Mouse (Mus musculus): ENCODE measurements around the gene Prss33.

The Prss33 gene

DNA sequence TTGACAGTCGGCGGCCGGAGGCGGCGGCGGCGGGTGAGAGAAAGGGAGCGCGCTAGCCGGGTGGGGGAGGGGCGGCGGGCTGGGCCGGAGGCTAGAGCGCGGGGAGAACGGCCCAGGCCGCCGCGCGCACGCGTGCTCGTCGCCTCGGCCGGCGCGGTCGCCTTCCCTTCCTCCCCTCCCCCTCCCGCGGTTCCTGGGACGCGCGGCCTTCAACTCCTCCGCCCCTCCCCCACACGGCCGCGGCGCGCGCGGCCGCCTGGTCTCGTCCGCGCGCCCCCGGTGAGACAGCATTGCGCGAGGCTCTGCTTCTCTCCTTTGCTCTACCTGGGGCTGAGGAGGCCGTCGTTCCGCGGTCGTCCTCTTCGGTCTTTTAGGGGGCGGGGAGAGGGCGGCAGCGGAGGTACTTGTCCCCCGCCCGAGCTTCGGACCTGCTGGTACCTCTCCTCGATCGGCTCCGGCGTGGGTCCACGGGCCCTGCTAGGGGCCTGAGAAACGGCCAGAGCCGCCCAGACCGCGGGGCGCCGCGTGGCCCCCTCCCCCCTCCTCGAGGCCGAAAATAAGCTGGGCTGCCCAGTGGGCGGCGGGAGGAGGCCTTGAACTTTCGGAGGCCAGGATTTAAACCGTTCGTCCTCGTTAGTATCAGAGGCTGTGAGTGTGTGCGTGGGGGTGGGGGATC lies 32.4 kb downstream of the Prss33 start:
- no peak for TF ChIP-seq GATA4 (IDR thresholded peaks at IDR 0.05; ENCODE audit: insufficient replicate concordance, low read length)

DNA sequence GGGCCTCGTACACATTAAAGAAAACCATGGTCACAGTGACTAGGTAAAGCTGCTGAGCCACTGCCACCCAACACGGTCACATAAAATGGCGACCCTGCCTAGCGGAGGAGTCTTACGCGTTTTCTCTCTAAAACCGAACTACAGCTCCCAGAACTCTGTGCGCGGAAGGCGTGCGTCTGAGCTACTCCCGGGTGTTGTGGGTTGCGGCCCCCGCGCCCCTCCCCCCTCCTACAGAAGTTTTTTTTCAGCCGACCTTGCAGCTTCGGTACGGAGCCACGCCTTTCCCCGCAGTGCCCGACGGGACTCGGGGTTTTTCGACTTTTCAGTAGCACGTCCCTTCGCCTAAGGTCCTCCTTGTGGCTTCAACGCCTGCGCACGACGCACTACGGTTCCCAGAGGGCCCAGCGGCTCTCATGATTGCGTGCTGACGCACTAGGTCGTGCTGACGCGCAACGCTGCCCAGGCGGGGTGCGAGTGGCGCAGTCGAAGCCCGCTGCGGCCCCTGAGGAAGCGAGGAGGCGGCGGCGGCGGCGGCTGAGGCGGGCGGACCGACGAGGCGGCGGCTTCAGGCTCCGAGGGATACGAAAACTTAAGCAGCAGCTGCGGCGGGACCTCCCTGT lies 33.0 kb downstream of the Prss33 start:
- no peak for TF ChIP-seq GATA4 (IDR thresholded peaks at IDR 0.05; ENCODE audit: insufficient replicate concordance, low read length)

DNA sequence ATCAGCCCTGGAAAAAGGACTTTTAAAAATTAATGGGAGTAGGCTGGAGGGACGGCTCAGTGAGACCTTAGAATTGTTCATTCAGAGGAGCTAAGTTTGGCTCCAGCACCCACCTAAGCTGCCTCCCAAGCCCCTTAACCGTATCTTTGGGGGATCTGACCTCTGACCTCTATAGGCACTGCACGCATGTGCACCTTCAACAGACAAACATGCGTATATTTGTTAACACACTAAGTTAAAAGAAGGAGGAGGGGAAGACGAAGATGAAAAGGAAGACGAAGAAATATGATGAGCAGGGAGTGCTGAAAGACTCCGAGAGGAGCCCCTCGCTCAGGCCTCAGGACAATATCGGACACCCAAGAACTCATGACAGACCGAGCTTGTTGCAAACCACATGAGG lies 34.2 kb downstream of the Prss33 start:
- no peak for TF ChIP-seq GATA4 (IDR thresholded peaks at IDR 0.05; ENCODE audit: insufficient replicate concordance, low read length)

DNA sequence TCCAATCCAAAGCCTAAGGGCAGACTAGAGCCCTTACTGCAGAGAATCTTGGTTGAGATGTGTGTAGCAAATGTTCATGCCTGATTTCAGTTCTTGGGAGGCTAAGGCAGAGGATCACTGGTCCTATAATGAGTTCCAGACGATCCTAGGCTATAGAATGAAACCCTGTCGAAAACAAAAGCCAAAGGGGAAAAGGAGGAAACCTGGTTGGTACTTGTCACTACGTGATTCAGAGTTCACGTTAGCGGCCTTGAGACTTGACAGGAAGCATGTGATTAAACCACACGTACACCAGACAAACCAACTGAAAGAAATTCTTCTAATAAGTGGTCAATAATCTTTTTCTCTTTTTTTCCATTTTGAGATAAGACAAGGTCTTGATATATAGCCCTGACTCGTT lies 38.5 kb downstream of the Prss33 start:
- TF ChIP-seq GATA4 (IDR thresholded peaks at IDR 0.05; ENCODE audit: insufficient replicate concordance, low read length) = no peak

- TF ChIP-seq GATA4 (IDR thresholded peaks at IDR 0.05; ENCODE audit: insufficient replicate concordance, low read length) = no peak
Observed at GRCm38 (mm10) chr17:23795323-23795722, 40.5 kb downstream of the Prss33 start.

DNA sequence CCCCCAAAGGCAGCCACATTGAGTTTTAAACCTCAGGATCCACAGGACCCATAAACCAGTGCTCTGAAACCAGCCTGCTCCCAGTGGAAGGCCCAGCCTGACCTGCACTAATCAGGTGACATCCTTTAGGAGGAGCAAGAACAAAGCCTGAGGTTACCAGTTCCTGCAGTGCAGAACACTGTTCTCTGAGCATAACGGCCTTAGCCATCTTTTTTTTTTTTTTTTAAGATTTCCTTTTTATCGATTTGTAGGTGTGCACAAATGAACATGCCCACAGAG lies 44.8 kb downstream of the Prss33 start:
- no peak for TF ChIP-seq GATA4 (IDR thresholded peaks at IDR 0.05; ENCODE audit: insufficient replicate concordance, low read length)

DNA sequence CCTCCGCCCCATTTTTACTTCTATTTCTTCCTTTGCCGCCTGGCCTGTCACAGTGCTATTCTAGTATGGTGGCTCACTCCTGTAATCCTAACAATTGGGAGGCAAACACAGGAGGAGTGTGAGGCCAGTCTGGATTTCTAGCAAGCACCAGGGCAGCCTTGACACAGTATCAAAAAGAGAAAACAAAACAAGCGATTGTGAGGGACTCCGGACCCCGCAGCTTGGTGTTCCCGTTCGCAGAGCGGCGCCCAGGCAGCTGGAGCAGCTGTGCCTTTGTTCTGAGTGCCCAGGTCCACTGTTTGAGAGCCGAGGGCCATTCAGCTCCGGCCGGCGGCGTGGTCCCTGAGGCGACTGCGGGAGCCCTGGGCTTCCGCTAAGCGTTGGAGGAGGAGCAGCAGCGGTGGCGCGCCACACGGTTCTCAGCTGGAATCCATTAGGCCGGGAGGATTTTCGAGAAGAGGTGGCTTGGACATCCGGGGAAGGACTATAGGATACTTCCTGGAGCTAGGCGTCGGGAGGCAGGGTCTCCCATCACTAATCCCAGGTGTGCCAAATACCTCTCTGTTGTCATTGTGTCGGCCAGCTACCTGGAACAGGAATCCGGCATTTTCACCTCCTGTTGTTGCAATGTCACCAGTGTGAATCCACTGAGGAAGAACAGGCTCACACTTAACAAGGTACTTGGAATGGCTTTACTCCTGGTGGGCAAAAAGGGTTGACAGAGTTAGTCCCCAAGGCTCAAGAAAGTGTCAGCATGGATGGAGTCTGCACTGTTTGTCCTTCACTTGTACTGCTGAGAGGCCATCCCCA lies 45.4 kb downstream of the Prss33 start, which contains the start of gene Srrm2:
Gene Srrm2, plus strand, starts transcription at position 264 of the 810 bp plus-strand sequence.
- TF ChIP-seq GATA4 (IDR thresholded peaks at IDR 0.05; ENCODE audit: insufficient replicate concordance, low read length) = no peak

DNA sequence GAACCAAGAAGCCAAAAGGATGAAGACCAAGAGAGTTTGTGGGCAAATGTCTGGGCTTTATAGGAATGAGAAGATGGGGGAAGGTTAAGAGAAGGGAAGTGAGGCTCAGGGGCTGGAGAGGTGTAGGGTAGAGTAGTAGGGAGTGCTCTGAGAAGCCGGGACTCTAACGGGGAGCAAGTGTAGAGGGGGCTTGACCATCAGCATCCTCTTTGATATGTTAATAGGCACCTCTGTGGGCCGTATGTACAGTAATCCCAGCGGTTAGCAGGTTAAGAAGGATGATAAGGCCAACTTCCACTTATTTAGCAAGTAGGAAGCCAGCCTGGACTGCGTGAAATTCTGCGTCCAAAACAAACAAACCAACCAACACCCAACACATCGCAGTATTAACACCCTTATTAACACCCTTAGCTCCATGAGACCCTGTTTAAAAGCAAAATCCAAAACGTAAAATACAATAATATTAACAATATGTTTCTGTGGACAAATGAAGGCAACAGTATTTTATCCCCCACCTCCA lies 46.0 kb downstream of the Prss33 start:
- TF ChIP-seq GATA4 (IDR thresholded peaks at IDR 0.05; ENCODE audit: insufficient replicate concordance, low read length) = no peak

DNA sequence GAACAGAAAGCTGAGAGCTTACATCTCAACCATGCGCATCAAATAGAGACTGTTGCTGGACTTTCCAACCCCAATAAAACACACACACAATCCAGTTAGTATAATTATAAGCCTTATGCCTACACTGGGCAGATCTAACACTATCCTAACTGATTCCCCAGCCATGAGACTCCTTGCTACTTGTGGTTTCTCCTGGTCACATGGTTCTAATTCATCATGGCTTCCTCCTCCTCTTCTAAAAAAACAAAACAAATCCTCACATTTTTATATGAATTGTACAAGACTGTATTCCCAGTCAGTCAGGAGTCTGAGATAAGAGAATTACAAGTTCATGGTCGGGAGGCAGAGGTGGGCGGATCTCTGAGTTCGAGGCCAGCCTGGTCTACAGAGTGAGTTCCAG lies 46.9 kb downstream of the Prss33 start:
- no peak for TF ChIP-seq GATA4 (IDR thresholded peaks at IDR 0.05; ENCODE audit: insufficient replicate concordance, low read length)

GRCm38 (mm10) chr17:23786510-23786931 lies 49.3 kb downstream of the Prss33 start:
- TF ChIP-seq GATA4 (IDR thresholded peaks at IDR 0.05; ENCODE audit: insufficient replicate concordance, low read length) = no peak

- no peak for TF ChIP-seq GATA4 (IDR thresholded peaks at IDR 0.05; ENCODE audit: insufficient replicate concordance, low read length)
Observed at GRCm38 (mm10) chr17:23785561-23786471, 50.0 kb downstream of the Prss33 start, which contains the start of gene Flywch2. Flywch2 (minus strand) TSS chr17:23786081.

GRCm38 (mm10) chr17:23783352-23783751 lies 52.5 kb downstream of the Prss33 start:
- TF ChIP-seq GATA4 (IDR thresholded peaks at IDR 0.05; ENCODE audit: insufficient replicate concordance, low read length) = no peak
